Mouse (Mus musculus) G1E (cell line): ENCODE measurements at regions not wholly inside any gene's neighbourhood (a gene's known extent, or its start where the extent isn't known, plus 50 kb on each side); places are given as distances from the start of the nearest gene placed in this dataset.

Experiments used
- ATAC-seq: 2 replicates; pipeline ENCODE4 v1.8.0; 2016; ENCODE audit warnings: mild to moderate bottlenecking; ENCODE audit not compliant: insufficient number of reproducible peaks, poor library complexity, low FRiP score, severe bottlenecking; ENCODE audit errors: extremely low read depth
- DNase-seq: peaks from one replicate; pipeline ENCODE4 v3.0.0; 2012; ENCODE audit warnings: low spot score
- H3K27me3 ChIP-seq: 2 replicates; pipeline ENCODE4 v1.6.1; 2012; ENCODE audit warnings: mild to moderate bottlenecking, low read length, inconsistent platforms; ENCODE audit not compliant: insufficient read depth
- H3K36me3 ChIP-seq: replicated peaks from 2 replicates; pipeline ENCODE3; 2012; ENCODE audit warnings: mild to moderate bottlenecking, inconsistent platforms
- H3K4me1 ChIP-seq: 2 replicates; pipeline ENCODE4 v1.6.1; 2012; ENCODE audit warnings: low read depth, low read length, inconsistent platforms, mixed read lengths; ENCODE audit not compliant: insufficient read depth
- H3K4me3 ChIP-seq: 2 replicates; pipeline ENCODE4 v1.5.1; 2012; ENCODE audit warnings: low read depth, mild to moderate bottlenecking, inconsistent platforms, low read length, moderate library complexity, mixed read lengths
- H3K9me3 ChIP-seq: replicated peaks from 2 replicates; pipeline ENCODE4 v1.6.1; 2012; ENCODE audit warnings: inconsistent platforms
- CTCF ChIP-seq: IDR thresholded peaks from 2 replicates; pipeline ENCODE4 v1.5.1; 2012; ENCODE audit warnings: low read depth, low read length, inconsistent platforms, mixed read lengths
- GATA1 ChIP-seq: IDR thresholded peaks from 2 replicates; pipeline ENCODE4 v1.6.1; 2012; ENCODE audit warnings: borderline replicate concordance, low read length, inconsistent platforms, mixed read lengths
- GATA2 ChIP-seq: IDR thresholded peaks from 2 replicates; pipeline ENCODE4 v1.6.1; 2012; ENCODE audit warnings: low read depth, low read length, inconsistent platforms, borderline replicate concordance
- POLR2AphosphoS5 ChIP-seq: IDR thresholded peaks from 2 replicates; pipeline ENCODE4 v1.6.1; 2012; ENCODE audit warnings: low read depth, low read length, inconsistent platforms; ENCODE audit not compliant: insufficient replicate concordance
- TAL1 ChIP-seq: conservative IDR thresholded peaks from 2 replicates; pipeline ENCODE4 v1.6.1; 2012; ENCODE audit warnings: low read depth, low read length, inconsistent platforms, mixed read lengths

GRCm38 (mm10) chr7:73302501-73302900 is 72.8 kb upstream of the Rgma start:
- no peak for ATAC-seq
- no peak for DNase-seq
- Histone ChIP-seq H3K9me3 (peaks cover 11% of the 10 kb centered on the region), H3K36me3 (no peaks in the 10 kb centered on the region), H3K4me1 (no peaks in the 10 kb centered on the region), H3K4me3 (no peak overlapping the region), H3K27me3 (no peaks in the 10 kb centered on the region)
- TF ChIP-seq POLR2AphosphoS5 (no peak), GATA1 (no peak), TAL1 (no peak), GATA2 (no peak), CTCF (no peak)

- TF ChIP-seq GATA1 (no peak), TAL1 (no peak), GATA2 (no peak), CTCF (no peak), POLR2AphosphoS5 (no peak)
- DNase-seq = no peak
- Histone ChIP-seq H3K4me3 (no peak overlapping the region), H3K36me3 (no peaks in the 10 kb centered on the region), H3K9me3 (peaks cover 19% of the 10 kb centered on the region), H3K4me1 (no peaks in the 10 kb centered on the region), H3K27me3 (no peaks in the 10 kb centered on the region)
- ATAC-seq = no peak
Measured at GRCm38 (mm10) chr7:73303818-73304217, 71.5 kb upstream of the Rgma start.

GRCm38 (mm10) chr7:73304799-73305198 is 70.5 kb upstream of the Rgma start:
- ATAC-seq = no peak
- Histone ChIP-seq H3K27me3 (no peaks in the 10 kb centered on the region), H3K9me3 (peaks cover 29% of the 10 kb centered on the region), H3K4me1 (no peaks in the 10 kb centered on the region), H3K4me3 (no peak overlapping the region), H3K36me3 (no peaks in the 10 kb centered on the region)
- TF ChIP-seq CTCF (no peak), TAL1 (no peak), POLR2AphosphoS5 (no peak), GATA1 (no peak), GATA2 (no peak)
- DNase-seq = no peak

GRCm38 (mm10) chr7:73305286-73305975 is 69.9 kb upstream of the Rgma start:
- ATAC-seq (no peak), DNase-seq (no peak)
- TF ChIP-seq POLR2AphosphoS5 (no peak), CTCF (no peak), GATA1 (no peak), GATA2 (no peak), TAL1 (no peak)

GRCm38 (mm10) chr7:73306296-73306695 is 69.0 kb upstream of the Rgma start:
- Histone ChIP-seq H3K4me3 (no peak overlapping the region), H3K27me3 (no peaks in the 10 kb centered on the region), H3K9me3 (peaks cover 38% of the 10 kb centered on the region), H3K36me3 (no peaks in the 10 kb centered on the region), H3K4me1 (no peaks in the 10 kb centered on the region)
- ATAC-seq (no peak), DNase-seq (no peak)
- TF ChIP-seq POLR2AphosphoS5 (no peak), TAL1 (no peak), GATA1 (no peak), CTCF (no peak), GATA2 (no peak)

More at GRCm38 (mm10) chr7:73305286-73305975, 69.9 kb upstream of the Rgma start:
- Histone ChIP-seq H3K36me3 (no peaks in the 10 kb centered on the region), H3K9me3 (peaks cover 33% of the 10 kb centered on the region), H3K4me3 (no peak overlapping the region), H3K27me3 (no peaks in the 10 kb centered on the region), H3K4me1 (no peaks in the 10 kb centered on the region)

- Histone ChIP-seq H3K4me3 (no peak overlapping the region), H3K27me3 (no peaks in the 10 kb centered on the region), H3K36me3 (no peaks in the 10 kb centered on the region), H3K9me3 (peaks cover 38% of the 10 kb centered on the region), H3K4me1 (no peaks in the 10 kb centered on the region)
- TF ChIP-seq TAL1 (no peak), POLR2AphosphoS5 (no peak), GATA2 (no peak), GATA1 (no peak), CTCF (no peak)
- ATAC-seq (no peak), DNase-seq (no peak)
Measured at GRCm38 (mm10) chr7:73306728-73307127, 68.6 kb upstream of the Rgma start.
